Mouse (Mus musculus): ENCODE data around the gene Gm27029. TPM values are rescaled to one million over a fixed set of nuclear protein-coding genes. Genes with fewer than 3 reads are reported as not detected.
"Not testable (repeated sequence)": the region's sequence is repeated elsewhere in the genome, so short reads cannot be mapped to it uniquely, and the experiment has no call there.

Gm27029 gene
- polyA plus RNA-seq (2016; fragmentation: Nextera tagmentation; extraction: Ambion mirVana) = 6.7 and 10.0 TPM in 2 replicates

GRCm38 (mm10) chr11:101424105-101424851, at the start of gene Gm27029:
Gm27029 (minus strand) TSS chr11:101424796.
- peaks cover 4% of the 10 kb centered on the region; the same call in 1 of the 2 replicates for H3K36me3 ChIP-seq
- H3K27me3 ChIP-seq (replicated peaks) = no peaks in the 10 kb centered on the region
- 6% methylated on average over 23 of the region's 23 CpGs for WGBS
- H3K9ac ChIP-seq = peak within 1 kb of the TSS; percentile 85
- no peaks in the 10 kb centered on the region for H3K9me3 ChIP-seq
- peak within 1 kb of the TSS; percentile 98 for H3K4me3 ChIP-seq
- H3K4me1 ChIP-seq = peaks cover 26% of the 10 kb centered on the region
- peak within 1 kb of the TSS; percentile 95 for H3K4me2 ChIP-seq (replicated peaks)
- peak within 1 kb of the TSS; percentile 57 for H3K27ac ChIP-seq
- ATAC-seq (ENCODE audit: low FRiP score, low read depth) = peak; percentile 67

- Histone ChIP-seq H3K4me1 (peaks cover 48% of the 10 kb centered on the region), H3K27me3 (replicated peaks) (no peaks in the 10 kb centered on the region), H3K27ac (no peak overlapping the region), H3K9ac (no peak overlapping the region), H3K4me3 (no peak overlapping the region), H3K36me3 (peaks cover 13% of the 10 kb centered on the region; the same call in 1 of the 2 replicates), H3K9me3 (no peaks in the 10 kb centered on the region), H3K4me2 (replicated peaks) (no peak overlapping the region)
- 76% methylated on average over 5 of the region's 5 CpGs for WGBS
- no peak for ATAC-seq (ENCODE audit: low FRiP score, low read depth)
Observed at GRCm38 (mm10) chr11:101474298-101474697, 49.7 kb upstream of the Gm27029 start.

GRCm38 (mm10) chr11:101473686-101474085, 49.1 kb upstream of the Gm27029 start:
- ATAC-seq (ENCODE audit: low FRiP score, low read depth); H3K9ac ChIP-seq; H3K9me3 ChIP-seq; H3K27me3 ChIP-seq (replicated peaks); H3K4me3 ChIP-seq; H3K27ac ChIP-seq; H3K4me2 ChIP-seq (replicated peaks): not testable (repeated sequence)
- peaks cover 13% of the 10 kb centered on the region; the same call in 1 of the 2 replicates for H3K36me3 ChIP-seq
- 89% methylated on average over 1 of the region's 1 CpGs for WGBS
- H3K4me1 ChIP-seq = peaks cover 47% of the 10 kb centered on the region

GRCm38 (mm10) chr11:101472336-101472735, 47.7 kb upstream of the Gm27029 start:
- ATAC-seq (ENCODE audit: low FRiP score, low read depth) = no peak
- Histone ChIP-seq H3K4me2 (replicated peaks) (peak overlapping the region; percentile 7; the same call in 1 of the 2 replicates), H3K9me3 (no peaks in the 10 kb centered on the region), H3K4me3 (no peak overlapping the region), H3K9ac (no peak overlapping the region), H3K27me3 (replicated peaks) (no peaks in the 10 kb centered on the region), H3K36me3 (peaks cover 13% of the 10 kb centered on the region; the same call in 1 of the 2 replicates), H3K4me1 (peaks cover 42% of the 10 kb centered on the region), H3K27ac (no peak overlapping the region)
- 49% methylated on average over 7 of the region's 7 CpGs for WGBS

GRCm38 (mm10) chr11:101471926-101472325, 47.3 kb upstream of the Gm27029 start:
- peaks cover 40% of the 10 kb centered on the region for H3K4me1 ChIP-seq
- ATAC-seq (ENCODE audit: low FRiP score, low read depth) = no peak
- H3K9ac ChIP-seq = no peak overlapping the region
- H3K27ac ChIP-seq = no peak overlapping the region
- H3K36me3 ChIP-seq = peaks cover 13% of the 10 kb centered on the region; the same call in 1 of the 2 replicates
- no peak overlapping the region for H3K4me3 ChIP-seq
- H3K27me3 ChIP-seq (replicated peaks) = no peaks in the 10 kb centered on the region
- 68% methylated on average over 3 of the region's 3 CpGs for WGBS
- H3K9me3 ChIP-seq = no peaks in the 10 kb centered on the region
- H3K4me2 ChIP-seq (replicated peaks) = peak overlapping the region; percentile 7; the same call in 1 of the 2 replicates

- no peak overlapping the region for H3K9ac ChIP-seq
- H3K4me3 ChIP-seq = no peak overlapping the region
- peaks cover 45% of the 10 kb centered on the region for H3K4me1 ChIP-seq
- no peaks in the 10 kb centered on the region for H3K9me3 ChIP-seq
- peak overlapping the region; percentile 51 for H3K4me2 ChIP-seq (replicated peaks)
- no peak for ATAC-seq (ENCODE audit: low FRiP score, low read depth)
- H3K27me3 ChIP-seq (replicated peaks) = no peaks in the 10 kb centered on the region
- WGBS = 22% methylated on average over 7 of the region's 7 CpGs
- no peak overlapping the region for H3K27ac ChIP-seq
- H3K36me3 ChIP-seq = peaks cover 13% of the 10 kb centered on the region; the same call in 1 of the 2 replicates
Observed at GRCm38 (mm10) chr11:101470206-101470605, 45.6 kb upstream of the Gm27029 start.

GRCm38 (mm10) chr11:101469155-101469554, 44.6 kb upstream of the Gm27029 start:
- Histone ChIP-seq H3K9ac (peak overlapping the region; percentile 86), H3K9me3 (no peaks in the 10 kb centered on the region), H3K4me2 (replicated peaks) (peak overlapping the region; percentile 90), H3K27me3 (replicated peaks) (no peaks in the 10 kb centered on the region), H3K27ac (no peak overlapping the region), H3K4me3 (peak overlapping the region; percentile 85), H3K36me3 (peaks cover 13% of the 10 kb centered on the region; the same call in 1 of the 2 replicates), H3K4me1 (peaks cover 56% of the 10 kb centered on the region)
- no peak for ATAC-seq (ENCODE audit: low FRiP score, low read depth)
- WGBS = 61% methylated on average over 4 of the region's 4 CpGs

GRCm38 (mm10) chr11:101468731-101469130, 44.1 kb upstream of the Gm27029 start:
- Histone ChIP-seq H3K4me3 (peak overlapping the region; percentile 85), H3K4me2 (replicated peaks) (peak overlapping the region; percentile 90), H3K27ac (peak overlapping the region; percentile 82; the same call in 1 of the 2 replicates), H3K9ac (peak overlapping the region; percentile 86), H3K9me3 (no peaks in the 10 kb centered on the region), H3K27me3 (replicated peaks) (no peaks in the 10 kb centered on the region), H3K4me1 (peaks cover 60% of the 10 kb centered on the region), H3K36me3 (peaks cover 13% of the 10 kb centered on the region; the same call in 1 of the 2 replicates)
- no peak for ATAC-seq (ENCODE audit: low FRiP score, low read depth)
- 3% methylated on average over 13 of the region's 13 CpGs for WGBS

- peak; percentile 37; the same call in 1 of the 2 replicates for ATAC-seq (ENCODE audit: low FRiP score, low read depth)
- H3K4me1 ChIP-seq = peaks cover 64% of the 10 kb centered on the region
- H3K27ac ChIP-seq = peak overlapping the region; percentile 82
- peaks cover 13% of the 10 kb centered on the region; the same call in 1 of the 2 replicates for H3K36me3 ChIP-seq
- H3K9me3 ChIP-seq = no peaks in the 10 kb centered on the region
- peak overlapping the region; percentile 85 for H3K4me3 ChIP-seq
- H3K4me2 ChIP-seq (replicated peaks) = peak overlapping the region; percentile 90
- H3K27me3 ChIP-seq (replicated peaks) = no peaks in the 10 kb centered on the region
- under 1% methylated on average over 30 of the region's 31 CpGs for WGBS
- H3K9ac ChIP-seq = peak overlapping the region; percentile 86
Observed at GRCm38 (mm10) chr11:101468263-101468688, 43.7 kb upstream of the Gm27029 start.

- ATAC-seq (ENCODE audit: low FRiP score, low read depth) = peak; percentile 56
- Histone ChIP-seq H3K27ac (peak overlapping the region; percentile 82), H3K9ac (peak overlapping the region; percentile 86), H3K4me2 (replicated peaks) (peak overlapping the region; percentile 90), H3K36me3 (peaks cover 14% of the 10 kb centered on the region; the same call in 1 of the 2 replicates), H3K27me3 (replicated peaks) (no peaks in the 10 kb centered on the region), H3K9me3 (no peaks in the 10 kb centered on the region), H3K4me3 (peak overlapping the region; percentile 85), H3K4me1 (peaks cover 66% of the 10 kb centered on the region)
- under 1% methylated on average over 54 of the region's 54 CpGs for WGBS
Observed at GRCm38 (mm10) chr11:101467477-101468262, 43.1 kb upstream of the Gm27029 start.

GRCm38 (mm10) chr11:101466552-101466950, 42.0 kb upstream of the Gm27029 start:
- not testable (repeated sequence) for H3K27me3 ChIP-seq (replicated peaks); H3K27ac ChIP-seq; H3K9ac ChIP-seq; ATAC-seq (ENCODE audit: low FRiP score, low read depth); H3K9me3 ChIP-seq
- WGBS = 68% methylated on average over 5 of the region's 5 CpGs
- H3K4me2 ChIP-seq (replicated peaks) = peak overlapping the region; percentile 90
- peaks cover 23% of the 10 kb centered on the region for H3K36me3 ChIP-seq
- peaks cover 62% of the 10 kb centered on the region for H3K4me1 ChIP-seq
- peak overlapping the region; percentile 85 for H3K4me3 ChIP-seq
